Mouse (Mus musculus) spleen, adult 10 weeks (tissue): ENCODE data around the gene Iqcf4. TPM values are rescaled to one million over a fixed set of nuclear protein-coding genes. Genes with fewer than 3 reads are reported as not detected.

Experiments
- polyA plus RNA-seq: library from polyadenylated mRNA; stranded (reverse); fragments of 350-450 nt; fragmentation: Illumina TruSeq; extraction: RNeasy Lipid Tissue Mini Kit (QIAGEN cat#74804); gene quantifications from one replicate; pipeline ENCODE4 v1.2.3, GENCODE M21; 2015; ENCODE audit warnings: low replicate concordance; ENCODE audit not compliant: insufficient read depth

Iqcf4 gene
- polyA plus RNA-seq = not detected

GRCm38 (mm10) chr9:106570896-106571295 lies at the start of gene Iqcf4:
Gene Iqcf4, minus strand, starts transcription at chr9:106570996.

DNA sequence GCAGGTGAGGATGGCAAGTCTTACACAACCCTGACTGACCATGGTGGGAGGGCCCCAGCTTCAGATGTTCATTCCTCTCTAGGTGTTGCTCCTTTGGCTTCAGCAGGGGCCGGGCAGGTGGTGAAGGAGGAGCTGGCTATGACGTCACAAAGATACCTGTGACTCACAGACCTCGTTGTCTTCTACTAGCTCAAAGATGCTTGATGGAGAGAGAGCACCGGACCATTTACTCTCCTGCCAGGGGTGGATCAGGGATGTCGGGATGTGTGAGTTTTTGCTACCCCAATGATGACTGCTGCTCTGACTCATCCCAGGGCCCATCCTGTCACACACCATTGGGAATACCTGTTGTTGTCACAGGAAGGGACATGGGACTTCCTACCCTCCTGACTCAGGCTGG lies 9.3 kb downstream of the Iqcf4 start, which contains the start of gene Iqcf3:
TSS of gene Iqcf3 (minus strand) at position 101 of the 400 bp plus-strand sequence.

Other genes with a start within 250 kb of the Iqcf4 start
- gene Dusp7, start 202.4 kb downstream of the Iqcf4 start, polyA plus RNA-seq = 29.6 TPM
- gene Rpl29, start 141.5 kb downstream of the Iqcf4 start, polyA plus RNA-seq = 347 TPM
- gene Acy1, start 132.7 kb downstream of the Iqcf4 start, polyA plus RNA-seq = 5.5 TPM
- 19.7 TPM for gene Abhd14b, start 123.5 kb downstream of the Iqcf4 start, polyA plus RNA-seq
- 5.2 TPM for gene Abhd14a, start 123.3 kb downstream of the Iqcf4 start, polyA plus RNA-seq
- gene Pcbp4, start 117.7 kb downstream of the Iqcf4 start, polyA plus RNA-seq = 2.1 TPM
- gene Gpr62, start 105.1 kb downstream of the Iqcf4 start, polyA plus RNA-seq = not detected
- 23.6 TPM for gene Rrp9, start 95.0 kb downstream of the Iqcf4 start, polyA plus RNA-seq
- 53.9 TPM for gene Parp3, start 94.0 kb downstream of the Iqcf4 start, polyA plus RNA-seq
- not detected for gene Iqcf1, start 71.0 kb downstream of the Iqcf4 start, polyA plus RNA-seq
- not detected for gene Iqcf5, start 56.4 kb downstream of the Iqcf4 start, polyA plus RNA-seq
- not detected for gene Iqcf3, start 9.4 kb downstream of the Iqcf4 start, polyA plus RNA-seq
- gene Iqcf6, start 55.6 kb upstream of the Iqcf4 start, polyA plus RNA-seq = not detected
- not detected for gene Grm2, start 85.1 kb upstream of the Iqcf4 start, polyA plus RNA-seq
- 25.8 TPM for gene Tex264, start 114.9 kb upstream of the Iqcf4 start, polyA plus RNA-seq
- gene Rad54l2, start 218.2 kb upstream of the Iqcf4 start, polyA plus RNA-seq = 16.4 TPM